Mouse (Mus musculus) heart, embryonic 16.5 days (tissue): ENCODE results near the gene Parp12. TPM values are rescaled to one million over a fixed set of nuclear protein-coding genes. Genes with fewer than 3 reads are reported as not detected.

Experiments used
- ATAC-seq: fragments of 200-750 bp; cut with Nextera tagmentation; replicated peaks from 2 replicates; pipeline ENCODE4 v1.8.0; 2017; ENCODE audit warnings: moderate number of reproducible peaks; ENCODE audit not compliant: insufficient read depth, low FRiP score; ENCODE audit errors: extremely low read depth
- H3K27ac ChIP-seq: fragments of 300-500 bp; sonication (generic); 2 replicates; pipeline ENCODE4 v1.5.1; 2014; ENCODE audit warnings: mild to moderate bottlenecking, low read length, control low read depth, moderate library complexity
- H3K27me3 ChIP-seq: fragments of 300-500 bp; sonication (generic); 2 replicates; pipeline ENCODE4 v1.6.1; 2014; ENCODE audit warnings: low read length, mixed read lengths; ENCODE audit not compliant: control insufficient read depth, insufficient read depth
- H3K36me3 ChIP-seq: fragments of 300-500 bp; sonication (generic); 2 replicates; pipeline ENCODE4 v1.6.1; 2014; ENCODE audit not compliant: control insufficient read depth, insufficient read depth
- H3K4me1 ChIP-seq: fragments of 300-500 bp; sonication (generic); 2 replicates; pipeline ENCODE4 v1.6.1; 2014; ENCODE audit warnings: low read length, mixed read lengths; ENCODE audit not compliant: control insufficient read depth, insufficient read depth
- H3K4me2 ChIP-seq: fragments of 300-500 bp; sonication (generic); 2 replicates; pipeline ENCODE4 v1.6.1; 2014; ENCODE audit warnings: low read depth, mild to moderate bottlenecking, control low read depth, low read length
- H3K4me3 ChIP-seq: fragments of 300-500 bp; sonication (generic); 2 replicates; pipeline ENCODE4 v1.5.1; 2014; ENCODE audit warnings: mild to moderate bottlenecking, control low read depth, low read length
- H3K9ac ChIP-seq: fragments of 300-500 bp; sonication (generic); 2 replicates; pipeline ENCODE4 v1.6.1; 2014; ENCODE audit warnings: low read length, control low read depth
- H3K9me3 ChIP-seq: fragments of 300-500 bp; sonication (generic); replicated peaks from 2 replicates; pipeline ENCODE4 v1.6.1; 2016; ENCODE audit warnings: low read length; ENCODE audit not compliant: control insufficient read depth
- WGBS: fragments of 180-500 bp; shearing (Covaris S2); extraction: QIAGEN DNeasy Blood & Tissue Kit; methylation state at CpG from one replicate; pipeline ENCODE4 v1.1.7; 2014; 5-methylcytosine and 5-hydroxymethylcytosine counted together
- polyA plus RNA-seq: library from polyadenylated mRNA; unstranded; fragments of >200 nt; fragmentation: Nextera tagmentation; extraction: Ambion mirVana; gene quantifications from 2 replicates; pipeline ENCODE4 v1.2.1, GENCODE M21; 2015

Parp12 gene
- polyA plus RNA-seq, 1 experiment from 2014 or later: 11.4 TPM

DNA sequence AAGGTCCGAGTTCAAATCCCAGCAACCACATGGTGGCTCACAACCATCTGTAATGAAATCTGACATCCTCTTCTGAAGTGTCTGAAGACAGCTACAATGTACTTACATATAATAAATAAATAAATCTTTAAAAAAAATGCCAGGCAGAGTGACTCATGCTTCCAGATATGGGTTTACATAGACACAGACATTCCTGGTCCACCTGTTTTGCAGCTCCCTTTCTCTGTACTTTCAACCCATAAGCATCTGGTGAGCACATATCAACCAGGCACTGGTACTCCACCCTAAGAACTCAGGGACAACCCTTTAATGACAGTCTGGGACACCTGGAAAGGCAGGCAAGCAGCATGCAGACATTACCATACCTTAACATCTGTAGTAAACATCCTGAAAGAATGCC lies 2.7 kb downstream of the Parp12 start:
- H3K27me3 ChIP-seq: no peaks in the 10 kb centered on the region
- no peak overlapping the region for H3K4me3 ChIP-seq
- WGBS: 74% methylated on average over 1 of the region's 1 CpGs
- H3K4me1 ChIP-seq: peaks cover 13% of the 10 kb centered on the region
- H3K27ac ChIP-seq: no peak overlapping the region
- no peak overlapping the region for H3K4me2 ChIP-seq
- H3K9me3 ChIP-seq: peaks cover 4% of the 10 kb centered on the region; the same call in 1 of the 2 replicates
- no peak overlapping the region for H3K9ac ChIP-seq
- ATAC-seq: no peak
- H3K36me3 ChIP-seq: peaks cover 11% of the 10 kb centered on the region; the same call in 1 of the 2 replicates

- no peak for ATAC-seq
- H3K9me3 ChIP-seq: no peaks in the 10 kb centered on the region
- H3K27ac ChIP-seq: no peak overlapping the region
- peaks cover 11% of the 10 kb centered on the region; the same call in 1 of the 2 replicates for H3K36me3 ChIP-seq
- no peak overlapping the region for H3K4me3 ChIP-seq
- H3K4me2 ChIP-seq: no peak overlapping the region
- 69% methylated on average over 3 of the region's 3 CpGs for WGBS
- no peaks in the 10 kb centered on the region for H3K27me3 ChIP-seq
- H3K4me1 ChIP-seq: peaks cover 13% of the 10 kb centered on the region
- H3K9ac ChIP-seq: no peak overlapping the region
These were observed 5.0 kb downstream of the Parp12 start for GRCm38 (mm10) chr6:39113141-39113540.

GRCm38 (mm10) chr6:39112701-39113100 lies 5.4 kb downstream of the Parp12 start:
- ATAC-seq: no peak
- H3K36me3 ChIP-seq: peaks cover 11% of the 10 kb centered on the region; the same call in 1 of the 2 replicates
- H3K27ac ChIP-seq: no peak overlapping the region
- H3K27me3 ChIP-seq: no peaks in the 10 kb centered on the region
- no peak overlapping the region for H3K4me3 ChIP-seq
- WGBS: 85% methylated on average over 3 of the region's 3 CpGs
- H3K4me1 ChIP-seq: peaks cover 13% of the 10 kb centered on the region
- no peak overlapping the region for H3K4me2 ChIP-seq
- no peak overlapping the region for H3K9ac ChIP-seq
- H3K9me3 ChIP-seq: no peaks in the 10 kb centered on the region

DNA sequence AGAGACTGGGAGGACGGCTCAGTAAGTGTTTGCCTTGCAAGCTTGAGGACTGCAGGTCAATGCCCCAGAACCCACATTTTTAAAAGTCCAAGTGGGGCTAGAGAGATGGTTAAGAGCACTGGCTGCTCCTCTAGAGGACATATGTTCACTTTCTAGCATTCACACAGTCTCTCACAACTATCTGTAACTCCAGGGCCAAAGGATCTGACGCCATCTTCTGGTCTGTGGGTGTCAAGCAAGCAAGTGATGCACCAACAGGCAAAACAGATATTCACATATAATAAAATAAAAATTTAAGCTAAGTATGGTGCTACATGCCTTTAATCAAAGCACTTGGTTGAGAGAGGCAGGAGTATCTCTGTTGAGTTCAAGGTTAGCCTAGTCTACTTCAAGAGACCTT lies 11.3 kb downstream of the Parp12 start:
- no peaks in the 10 kb centered on the region for H3K9me3 ChIP-seq
- H3K27ac ChIP-seq: no peak overlapping the region
- no peaks in the 10 kb centered on the region for H3K4me1 ChIP-seq
- no peak overlapping the region for H3K4me2 ChIP-seq
- no peaks in the 10 kb centered on the region for H3K27me3 ChIP-seq
- H3K36me3 ChIP-seq: peaks cover 11% of the 10 kb centered on the region; the same call in 1 of the 2 replicates
- no peak overlapping the region for H3K9ac ChIP-seq
- no peak overlapping the region for H3K4me3 ChIP-seq
- 63% methylated on average over 2 of the region's 2 CpGs for WGBS
- no peak for ATAC-seq

DNA sequence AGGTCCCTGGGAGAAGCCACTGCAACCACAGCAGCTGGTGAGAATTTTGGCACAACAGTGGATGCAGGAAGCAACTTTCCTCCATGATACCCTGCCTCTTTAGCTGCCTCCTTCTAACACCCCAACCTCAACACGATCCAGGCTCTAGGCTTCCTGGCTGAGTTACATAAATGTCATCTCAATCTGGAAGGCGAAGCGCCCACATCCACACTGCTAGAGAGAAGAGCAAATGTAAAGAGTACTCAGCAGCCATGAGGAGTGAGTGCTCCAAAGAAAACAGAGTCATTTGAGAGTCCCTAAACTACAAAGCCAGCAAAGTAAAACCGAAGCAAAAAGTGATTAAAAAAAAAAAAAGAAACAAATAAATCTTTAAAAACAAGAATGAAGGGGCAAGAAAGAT lies 13.5 kb downstream of the Parp12 start:
- Histone ChIP-seq H3K9me3 (no peaks in the 10 kb centered on the region), H3K36me3 (no peaks in the 10 kb centered on the region), H3K4me1 (no peaks in the 10 kb centered on the region), H3K9ac (no peak overlapping the region), H3K4me3 (no peak overlapping the region), H3K27ac (no peak overlapping the region), H3K4me2 (no peak overlapping the region), H3K27me3 (no peaks in the 10 kb centered on the region)
- no peak for ATAC-seq
- 74% methylated on average over 4 of the region's 4 CpGs for WGBS

DNA sequence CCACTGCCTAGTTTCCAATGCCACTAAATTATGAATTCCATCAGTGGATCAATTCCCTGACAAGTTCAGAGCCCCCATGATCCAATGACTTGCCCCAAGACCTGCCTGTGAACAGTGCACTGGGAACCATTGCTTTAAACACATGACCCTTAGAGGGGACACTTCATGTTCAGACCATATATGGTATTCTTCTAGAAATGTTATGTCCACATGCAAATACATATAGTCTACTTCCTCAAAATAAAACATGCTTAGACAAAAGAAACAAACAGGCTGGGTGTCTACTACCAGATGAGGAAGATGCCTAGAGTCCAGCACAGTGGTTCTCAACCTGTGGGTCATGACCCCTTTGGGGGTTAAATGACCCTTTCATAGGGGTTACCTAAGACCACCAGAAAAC lies 41.7 kb downstream of the Parp12 start:
- Histone ChIP-seq H3K27me3 (no peaks in the 10 kb centered on the region), H3K9me3 (no peaks in the 10 kb centered on the region), H3K36me3 (no peaks in the 10 kb centered on the region), H3K4me2 (no peak overlapping the region), H3K4me3 (no peak overlapping the region), H3K9ac (no peak overlapping the region), H3K4me1 (no peaks in the 10 kb centered on the region), H3K27ac (no peak overlapping the region)
- no peak for ATAC-seq

DNA sequence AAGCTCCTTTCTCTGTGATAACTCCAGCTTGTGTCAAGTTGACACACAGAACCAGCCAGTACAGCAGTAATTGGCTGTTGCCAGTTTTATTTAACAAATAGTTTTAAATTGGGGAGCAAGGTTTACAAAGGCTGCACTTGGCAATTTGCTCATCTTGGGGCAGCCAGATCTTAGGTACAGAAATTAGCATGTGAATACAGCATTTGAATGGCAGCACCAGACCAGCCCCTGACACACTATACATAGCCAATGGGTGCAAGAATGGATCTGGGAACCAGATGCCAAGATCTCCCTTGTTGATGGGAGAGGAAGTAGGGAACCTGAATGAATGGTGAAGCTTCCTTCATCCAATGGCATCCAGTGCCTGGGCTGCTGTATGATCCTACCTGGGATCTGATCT lies 44.0 kb downstream of the Parp12 start:
- H3K4me3 ChIP-seq: no peak overlapping the region
- H3K9me3 ChIP-seq: no peaks in the 10 kb centered on the region
- no peak overlapping the region for H3K27ac ChIP-seq
- no peak for ATAC-seq
- no peaks in the 10 kb centered on the region for H3K4me1 ChIP-seq
- H3K27me3 ChIP-seq: no peaks in the 10 kb centered on the region
- no peaks in the 10 kb centered on the region for H3K36me3 ChIP-seq
- H3K9ac ChIP-seq: no peak overlapping the region
- H3K4me2 ChIP-seq: no peak overlapping the region

DNA sequence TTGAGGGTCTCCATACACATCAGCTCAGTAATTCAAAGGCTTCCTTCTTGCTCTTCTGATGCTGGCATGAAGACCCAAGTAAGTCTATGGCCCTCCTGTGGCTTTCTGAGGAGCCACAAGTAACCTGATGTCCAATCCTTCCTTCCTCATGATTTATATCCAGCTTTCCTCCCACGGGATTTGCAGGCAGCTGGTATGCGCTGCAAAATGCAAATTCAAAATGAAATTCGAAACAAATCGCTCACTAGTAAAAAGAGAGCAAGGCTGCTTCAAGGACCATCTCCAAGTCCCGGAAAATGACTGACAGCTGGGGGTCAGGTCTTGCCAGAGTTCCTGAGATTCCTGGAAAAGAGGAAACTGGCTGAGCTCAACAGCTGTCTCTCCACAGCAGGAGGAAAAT lies 45.5 kb downstream of the Parp12 start:
- no peak overlapping the region for H3K4me2 ChIP-seq
- H3K27me3 ChIP-seq: no peaks in the 10 kb centered on the region; the same call in 1 of the 2 replicates
- no peak overlapping the region for H3K4me3 ChIP-seq
- no peaks in the 10 kb centered on the region for H3K9me3 ChIP-seq
- no peaks in the 10 kb centered on the region for H3K36me3 ChIP-seq
- no peak for ATAC-seq
- no peak overlapping the region for H3K9ac ChIP-seq
- H3K27ac ChIP-seq: no peak overlapping the region
- no peaks in the 10 kb centered on the region for H3K4me1 ChIP-seq
- 62% methylated on average over 5 of the region's 5 CpGs for WGBS

GRCm38 (mm10) chr6:39066935-39067578 lies 51.1 kb downstream of the Parp12 start:
- Histone ChIP-seq H3K9ac (no peak overlapping the region), H3K4me1 (no peaks in the 10 kb centered on the region), H3K4me3 (no peak overlapping the region), H3K27me3 (no peaks in the 10 kb centered on the region; the same call in 1 of the 2 replicates), H3K36me3 (no peaks in the 10 kb centered on the region), H3K27ac (no peak overlapping the region), H3K4me2 (no peak overlapping the region), H3K9me3 (no peaks in the 10 kb centered on the region)
- 38% methylated on average over 12 of the region's 12 CpGs for WGBS
- no peak; the same call in 1 of the 2 replicates for ATAC-seq
